Mouse (Mus musculus) right cerebral cortex, postnatal 4 days (tissue): ENCODE measurements at regions not wholly inside any gene's neighbourhood (a gene's known extent, or its start where the extent isn't known, plus 50 kb on each side); places are given as distances from the start of the nearest gene placed in this dataset.

Experiments used
- DNase-seq: peaks from one replicate; pipeline ENCODE4 v3.0.0-alpha.2; 2022

GRCm38 (mm10) chr3:147284357-147284756 lies 432.2 kb downstream of the Ttll7 start:
- DNase-seq = no peak

- no peak for DNase-seq
These were observed 433.3 kb downstream of the Ttll7 start for GRCm38 (mm10) chr3:147285496-147285895.

GRCm38 (mm10) chr3:147287503-147287902 lies 435.3 kb downstream of the Ttll7 start:
- no peak for DNase-seq

- DNase-seq = no peak
These were observed 439.6 kb downstream of the Ttll7 start for GRCm38 (mm10) chr3:147291696-147292327.

GRCm38 (mm10) chr3:147298065-147298464 lies 445.9 kb downstream of the Ttll7 start:
- DNase-seq = no peak

- DNase-seq = no peak
These were observed 473.4 kb downstream of the Ttll7 start for GRCm38 (mm10) chr3:147325522-147325921.

- DNase-seq = no peak
These were observed 482.1 kb downstream of the Ttll7 start for GRCm38 (mm10) chr3:147334301-147334700.

GRCm38 (mm10) chr3:147335286-147335685 lies 483.1 kb downstream of the Ttll7 start:
- no peak for DNase-seq

GRCm38 (mm10) chr3:147339427-147339826 lies 487.3 kb downstream of the Ttll7 start:
- DNase-seq = no peak

- no peak for DNase-seq
These were observed 495.3 kb downstream of the Ttll7 start for GRCm38 (mm10) chr3:147347278-147348039.

- DNase-seq = no peak
These were observed 534.9 kb downstream of the Ttll7 start for GRCm38 (mm10) chr3:147387077-147387476.

GRCm38 (mm10) chr3:147398298-147398697 lies 546.1 kb downstream of the Ttll7 start:
- no peak for DNase-seq

- no peak for DNase-seq
These were observed 560.1 kb downstream of the Ttll7 start for GRCm38 (mm10) chr3:147412274-147412673.

- no peak for DNase-seq
These were observed 564.8 kb downstream of the Ttll7 start for GRCm38 (mm10) chr3:147416926-147417325.

- DNase-seq = no peak
These were observed 567.0 kb downstream of the Ttll7 start for GRCm38 (mm10) chr3:147419129-147419528.

- no peak for DNase-seq
These were observed 570.0 kb downstream of the Ttll7 start for GRCm38 (mm10) chr3:147422196-147422595.

GRCm38 (mm10) chr3:147423895-147424575 lies 571.9 kb downstream of the Ttll7 start:
- no peak for DNase-seq

GRCm38 (mm10) chr3:147428837-147429236 lies 576.7 kb downstream of the Ttll7 start:
- no peak for DNase-seq

- DNase-seq = no peak
These were observed 590.9 kb downstream of the Ttll7 start for GRCm38 (mm10) chr3:147442925-147443690.

GRCm38 (mm10) chr3:147443691-147443960 lies 591.5 kb downstream of the Ttll7 start:
- no peak for DNase-seq

GRCm38 (mm10) chr3:147444005-147444763 lies 592.0 kb downstream of the Ttll7 start:
- DNase-seq = no peak

- no peak for DNase-seq
These were observed 593.1 kb downstream of the Ttll7 start for GRCm38 (mm10) chr3:147445066-147445844.
